Mouse (Mus musculus): Measurements from ENCODE around the gene Vti1a.

GRCm38 (mm10) chr19:55348187-55348586 lies 32.1 kb downstream of the Vti1a start:
- TF ChIP-seq CTCF (IDR thresholded peaks at IDR 0.05; ENCODE audit: extremely low read depth, insufficient read depth, low read length) (no peak), POLR2A (IDR thresholded peaks at IDR 0.05; ENCODE audit: extremely low read depth, insufficient read depth, low read length) (no peak)

Data from cortical plate, adult 2 months (tissue).